Mouse (Mus musculus) gastrocnemius, postnatal 4 days (tissue): ENCODE measurements around the gene Stat2. TPM values are rescaled to one million over a fixed set of nuclear protein-coding genes. Genes with fewer than 3 reads are reported as not detected.
A peak's percentile ranks its signal among the peaks of the same experiment; 100 is the strongest.

Experiments used
- DNase-seq, 2 experiments: peaks; one replicate each; pipeline ENCODE4 v3.0.0; 2021 to 2022; ENCODE audit warnings: low spot score in 2 of 2, mixed read lengths in 2 of 2
- total RNA-seq, 2 experiments: library from RNA; stranded (reverse); gene quantifications; 2 replicates each; pipeline ENCODE4 v1.2.3; 2021

Stat2 gene
- total RNA-seq, 2 experiments from 2014 or later = 9.3 to 10.2 TPM

DNA sequence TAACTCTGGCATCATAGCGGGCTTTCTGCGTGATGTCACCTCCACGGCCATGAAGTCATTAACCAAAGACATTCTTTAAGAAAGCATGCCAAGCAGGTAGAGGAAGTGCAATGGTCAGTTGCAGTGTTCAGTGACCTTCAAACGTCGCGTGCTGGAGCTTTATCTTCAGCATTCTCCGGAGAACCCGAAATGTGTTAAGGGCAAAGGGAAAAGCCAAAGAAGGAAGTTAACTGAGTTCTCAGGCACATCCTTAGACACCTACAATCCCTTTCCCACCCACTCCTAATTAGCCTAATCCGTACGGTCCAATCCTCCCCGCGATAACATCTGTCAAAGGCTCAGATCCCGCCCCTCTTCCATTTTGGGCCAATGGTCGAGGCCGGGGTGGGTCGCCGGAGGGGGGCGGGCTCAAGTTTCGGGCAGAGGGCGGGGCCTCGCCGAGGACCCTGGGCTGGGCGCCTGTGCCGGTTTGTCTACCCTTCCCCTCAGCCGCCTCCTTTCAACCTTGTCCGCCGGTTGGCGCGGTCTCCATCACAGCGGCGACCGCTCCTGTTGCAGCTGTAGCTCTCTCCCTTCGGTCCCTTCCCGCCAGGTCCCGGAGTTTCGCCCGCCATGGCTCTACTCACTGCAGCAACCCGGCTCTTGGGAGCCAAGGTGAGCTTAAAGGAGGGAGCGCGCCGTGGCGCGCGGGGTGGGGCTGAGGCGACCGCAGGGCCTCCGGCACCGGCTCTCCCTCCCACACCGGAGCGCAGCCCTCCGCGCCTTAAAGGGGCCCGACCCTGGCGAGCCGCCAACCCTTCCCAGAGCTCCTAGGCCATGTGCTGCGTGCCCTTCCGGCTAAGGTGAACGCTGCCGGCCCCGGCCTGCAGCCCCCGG lies 67.2 kb downstream of the Stat2 start, which contains the start of gene Cs:
Gene Cs, plus strand, starts transcription at position 429 of the 876 bp plus-strand sequence.
- DNase-seq = peak; percentile 97 to 98

DNA sequence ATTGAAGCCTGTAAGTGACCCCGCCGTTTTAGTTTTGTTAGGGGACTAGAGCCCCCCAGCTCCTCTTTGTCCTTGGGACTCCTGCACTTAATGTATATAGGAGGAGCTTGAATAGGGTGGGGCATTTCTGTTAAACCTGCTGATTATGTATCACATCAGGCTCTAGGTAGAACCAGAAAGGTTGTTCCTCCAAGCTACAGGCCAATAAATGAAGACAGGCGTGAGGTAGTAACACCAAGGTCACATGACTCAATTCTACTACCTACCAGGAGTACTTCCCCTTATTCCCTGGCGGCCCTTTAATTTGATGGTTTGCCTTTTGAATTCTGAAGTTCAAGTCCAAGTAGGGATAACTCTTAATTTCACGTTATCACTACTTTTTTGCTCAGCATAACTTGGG lies 68.1 kb downstream of the Stat2 start:
- DNase-seq = no peak

DNA sequence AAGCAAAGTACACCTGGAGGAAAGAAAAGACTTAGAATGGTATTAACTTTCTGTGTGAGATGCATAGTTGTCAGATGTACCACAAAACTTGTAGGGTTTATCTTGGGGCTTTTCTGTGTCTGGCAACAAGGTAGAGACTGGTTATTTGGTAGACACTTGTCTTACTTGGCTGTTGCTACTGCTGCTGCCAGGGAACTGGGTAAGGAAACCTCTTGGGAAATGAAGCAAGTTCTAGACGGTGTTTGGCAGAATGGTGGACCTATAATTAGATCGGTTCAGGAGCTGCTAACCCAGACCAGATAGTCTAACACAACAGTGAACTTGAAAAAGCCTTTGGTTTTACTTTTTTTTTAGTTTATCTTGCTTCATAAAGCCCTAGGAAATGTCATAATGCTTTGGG lies 68.6 kb downstream of the Stat2 start:
- DNase-seq = no peak

DNA sequence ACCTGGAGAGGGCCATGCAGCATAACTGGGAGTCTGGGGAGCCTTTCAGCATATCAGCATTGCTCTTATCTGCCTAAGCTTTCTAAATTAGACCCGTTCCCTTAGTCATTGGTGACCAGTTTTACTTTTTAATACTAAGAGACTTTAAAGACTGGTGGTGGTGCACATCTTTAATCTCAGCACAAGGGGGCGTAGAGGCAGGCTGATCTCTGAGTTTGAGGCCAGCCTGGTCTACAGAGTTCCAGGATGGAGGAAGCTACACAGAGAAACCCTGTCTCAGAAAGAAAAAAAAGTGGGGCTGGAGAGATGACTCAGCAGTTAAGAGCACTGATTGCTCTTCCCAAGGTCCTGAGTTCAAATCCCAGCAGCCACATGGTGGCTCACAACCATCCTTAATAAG lies 69.9 kb downstream of the Stat2 start:
- DNase-seq = no peak

Other genes starting within 250 kb of the Stat2 start
- gene Naca, start 235.0 kb upstream of the Stat2 start, total RNA-seq = 100 to 1,000 TPM; 673 TPM
- 100 to 1,000 TPM; 108 to 110 TPM for gene Ptges3, start 211.6 kb upstream of the Stat2 start, total RNA-seq
- 1,000 to 10,000 TPM; 3,386 to 3,414 TPM for gene Atp5b, start 187.3 kb upstream of the Stat2 start, total RNA-seq
- 10 to 100 TPM; 24.4 to 24.8 TPM for gene Baz2a, start 179.0 kb upstream of the Stat2 start, total RNA-seq
- 10 to 100 TPM; 83.8 to 85.3 TPM for gene Rbms2, start 90.3 kb upstream of the Stat2 start, total RNA-seq
- gene Gls2, start 76.1 kb upstream of the Stat2 start, total RNA-seq = 1 to 10 TPM; 1.5 to 2.1 TPM
- 10 to 100 TPM; 33.2 to 34.9 TPM for gene Spryd4, start 58.8 kb upstream of the Stat2 start, total RNA-seq
- gene Mip, start 44.7 kb upstream of the Stat2 start, total RNA-seq = not detected
- gene Timeless, start 38.5 kb upstream of the Stat2 start, total RNA-seq = 10 to 100 TPM; 12.7 to 14.7 TPM
- under 1 TPM; 0.32 to 0.70 TPM for gene Apon, start 16.5 kb upstream of the Stat2 start, total RNA-seq
- 1 to 10 TPM in 1 of 2 experiments, not detected in 1; 1.6 TPM for gene Apof, start 1.9 kb upstream of the Stat2 start, total RNA-seq
- gene Il23a, start 28.2 kb downstream of the Stat2 start, total RNA-seq = not detected
- 10 to 100 TPM; 17.2 to 19.5 TPM for gene Pan2, start 32.8 kb downstream of the Stat2 start, total RNA-seq
- gene Cnpy2, start 51.9 kb downstream of the Stat2 start, total RNA-seq = 100 to 1,000 TPM in 1 of 2 experiments, 10 to 100 TPM in 1; 94.1 to 100 TPM
- 100 to 1,000 TPM; 403 to 430 TPM for gene Cs, start 67.2 kb downstream of the Stat2 start, total RNA-seq
- gene Coq10a, start 98.4 kb downstream of the Stat2 start, total RNA-seq = 100 to 1,000 TPM; 115 to 133 TPM
- 10 to 100 TPM; 45.3 to 48.3 TPM for gene Ankrd52, start 106.6 kb downstream of the Stat2 start, total RNA-seq
- gene Slc39a5, start 130.7 kb downstream of the Stat2 start, total RNA-seq = under 1 TPM in 1 of 2 experiments, not detected in 1; 0.23 TPM
- gene Nabp2, start 140.9 kb downstream of the Stat2 start, total RNA-seq = 10 to 100 TPM; 48.0 to 50.7 TPM
- 10 to 100 TPM; 21.9 to 24.0 TPM for gene Rnf41, start 141.1 kb downstream of the Stat2 start, total RNA-seq
- 10 to 100 TPM; 90.8 to 91.2 TPM for gene Smarcc2, start 188.7 kb downstream of the Stat2 start, total RNA-seq
- 100 to 1,000 TPM; 485 to 542 TPM for gene Myl6, start 223.6 kb downstream of the Stat2 start, total RNA-seq
- 100 to 1,000 TPM; 119 to 139 TPM for gene Myl6b, start 228.1 kb downstream of the Stat2 start, total RNA-seq